Mouse (Mus musculus) testis, adult 2 months (tissue): Measurements from ENCODE around the gene Anapc7. TPM values are rescaled to one million over a fixed set of nuclear protein-coding genes. Genes with fewer than 3 reads are reported as not detected.

Experiments used
- H3K27ac ChIP-seq: fragments of 200-500 bp; 2 replicates; pipeline ENCODE4 v1.5.1; 2012; ENCODE audit warnings: low read depth, low read length; ENCODE audit not compliant: control insufficient read depth, insufficient read depth
- H3K27me3 ChIP-seq: fragments of 200-500 bp; 2 replicates; pipeline ENCODE4 v1.6.1; 2012; ENCODE audit warnings: mild to moderate bottlenecking, low read length, moderate library complexity; ENCODE audit not compliant: control insufficient read depth, insufficient read depth
- H3K36me3 ChIP-seq: fragments of 200-500 bp; 2 replicates; pipeline ENCODE4 v1.6.1; 2012; ENCODE audit warnings: mild to moderate bottlenecking, low read length; ENCODE audit not compliant: control insufficient read depth, insufficient read depth
- H3K4me1 ChIP-seq: fragments of 200-500 bp; 2 replicates; pipeline ENCODE4 v1.6.1; 2012; ENCODE audit warnings: low read length; ENCODE audit not compliant: control insufficient read depth, insufficient read depth
- H3K4me3 ChIP-seq: fragments of 200-500 bp; 2 replicates; pipeline ENCODE4 v1.5.1; 2012; ENCODE audit warnings: low read depth, mild to moderate bottlenecking, low read length, moderate library complexity, mixed read lengths; ENCODE audit not compliant: control insufficient read depth
- CTCF ChIP-seq: fragments of 200-500 bp; IDR thresholded peaks from 2 replicates; pipeline ENCODE4 v1.5.1; 2012; ENCODE audit warnings: low read depth, mild to moderate bottlenecking, inconsistent platforms, low read length, moderate library complexity; ENCODE audit not compliant: control insufficient read depth, insufficient read depth, insufficient replicate concordance
- POLR2A ChIP-seq: fragments of 200-500 bp; IDR thresholded peaks from 2 replicates; pipeline ENCODE4 v1.6.1; 2012; ENCODE audit warnings: low read depth, mild to moderate bottlenecking, inconsistent platforms, low read length, moderate library complexity; ENCODE audit not compliant: control insufficient read depth
- polyA plus RNA-seq: library from polyadenylated mRNA; depleted of rRNA; stranded (reverse); fragments of >200 nt; gene quantifications from 2 replicates; pipeline ENCODE4 v1.2.3, GENCODE M21; 2012; rRNA removed

Anapc7 gene
- polyA plus RNA-seq, result 16.1 and 16.2 TPM in 2 replicates

- Histone ChIP-seq H3K27ac (peak within 1 kb of the TSS; percentile 66), H3K4me3 (peak within 1 kb of the TSS; percentile 85), H3K27me3 (no peaks in the 10 kb centered on the region), H3K4me1 (peaks cover 12% of the 10 kb centered on the region), H3K36me3 (no peaks in the 10 kb centered on the region)
- TF ChIP-seq CTCF (no peak), POLR2A (no peak)
Observed at GRCm38 (mm10) chr5:122421271-122422068, at the start of gene Anapc7. Anapc7 (plus strand) TSS chr5:122421693.

DNA sequence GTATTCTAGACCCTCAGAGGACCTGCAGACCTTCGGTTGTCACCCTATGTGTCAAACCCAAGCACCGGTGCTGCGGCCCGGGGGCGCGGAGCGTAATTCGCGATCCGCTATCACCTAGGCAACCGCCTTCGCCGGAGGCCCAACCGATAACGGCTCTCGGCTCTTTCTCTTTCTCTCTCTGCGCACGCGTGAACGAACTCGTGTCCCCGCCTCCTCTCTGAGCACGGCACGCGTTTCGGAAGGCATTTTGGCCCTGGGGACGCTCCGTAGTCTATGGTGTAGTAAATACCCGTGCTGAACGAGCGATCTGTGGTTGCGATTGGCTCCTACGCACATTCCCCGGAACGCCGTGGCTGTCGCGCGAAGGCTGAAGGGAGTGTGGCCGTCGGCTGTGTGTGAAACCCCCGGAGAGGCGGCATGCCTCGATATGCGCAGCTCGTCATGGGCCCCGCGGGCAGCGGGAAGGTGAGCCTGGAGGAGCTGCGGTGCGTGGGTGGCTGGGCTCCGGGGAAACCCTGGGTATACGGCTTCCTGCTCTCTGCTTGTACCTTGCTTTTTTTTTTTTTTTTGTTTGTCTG lies 49.2 kb upstream of the Anapc7 start, which contains the start of gene Fam216a:
Gene Fam216a (minus strand): TSS at position 173 of the 578 bp plus-strand sequence.
- H3K27ac ChIP-seq, result peak within 1 kb of the TSS; percentile 99
- no peaks in the 10 kb centered on the region; the same call in 1 of the 2 replicates for H3K4me1 ChIP-seq
- TF ChIP-seq POLR2A, result peak; percentile 68; the same call in 1 of the 2 replicates
- no peak for TF ChIP-seq CTCF
- H3K27me3 ChIP-seq, result no peaks in the 10 kb centered on the region
- H3K36me3 ChIP-seq, result peaks cover 2% of the 10 kb centered on the region
- H3K4me3 ChIP-seq, result peak within 1 kb of the TSS; percentile 89

- TF ChIP-seq CTCF, result no peak
- TF ChIP-seq POLR2A, result no peak
- peaks cover 2% of the 10 kb centered on the region for H3K36me3 ChIP-seq
- no peaks in the 10 kb centered on the region; the same call in 1 of the 2 replicates for H3K4me1 ChIP-seq
Observed at GRCm38 (mm10) chr5:122372878-122373277, 48.6 kb upstream of the Anapc7 start.

DNA sequence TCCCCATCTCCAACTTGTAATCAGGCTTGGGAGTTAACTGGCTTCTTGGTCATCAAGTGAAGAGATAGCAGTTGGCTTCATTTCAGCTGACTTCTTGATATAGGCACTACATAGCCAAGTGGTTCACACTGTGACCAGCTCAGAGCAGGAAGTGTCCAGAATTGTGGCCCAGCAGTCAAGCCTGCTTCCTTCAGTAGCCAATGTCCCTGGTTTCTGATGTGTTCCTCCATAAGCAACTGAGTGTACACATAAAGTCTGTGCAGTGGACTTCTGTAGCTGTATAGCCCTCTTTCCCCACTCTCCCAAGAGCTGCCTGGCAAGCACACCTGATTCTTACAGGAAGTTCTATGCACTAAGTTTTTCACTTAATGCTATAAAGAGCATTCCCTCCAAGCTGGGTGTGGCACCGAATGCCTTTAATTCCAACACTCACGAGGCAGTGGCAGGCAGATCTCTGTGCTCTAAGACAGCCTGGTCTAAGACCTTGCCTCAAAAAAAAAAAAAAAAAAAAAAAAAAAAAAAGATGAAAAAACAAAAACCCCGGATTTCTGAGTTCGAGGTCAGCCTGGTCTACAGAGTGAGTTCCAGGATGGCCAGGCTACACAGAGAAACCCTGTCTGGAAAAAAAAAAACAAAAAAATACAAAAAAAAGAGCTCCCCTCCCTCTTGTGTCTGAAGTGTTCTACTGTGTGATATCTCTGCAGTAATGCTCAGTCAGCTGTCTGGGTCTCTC lies 44.2 kb upstream of the Anapc7 start:
- Histone ChIP-seq H3K27ac (no peak overlapping the region), H3K4me3 (no peak overlapping the region), H3K27me3 (no peaks in the 10 kb centered on the region), H3K36me3 (no peaks in the 10 kb centered on the region; the same call in none of the 2 replicates), H3K4me1 (no peaks in the 10 kb centered on the region; the same call in 1 of the 2 replicates)
- TF ChIP-seq POLR2A, result no peak
- TF ChIP-seq CTCF, result no peak

More at GRCm38 (mm10) chr5:122372878-122373277, 48.6 kb upstream of the Anapc7 start:
- H3K27ac ChIP-seq, result peak overlapping the region; percentile 73
- no peaks in the 10 kb centered on the region for H3K27me3 ChIP-seq
- H3K4me3 ChIP-seq, result peak overlapping the region; percentile 89

GRCm38 (mm10) chr5:122378171-122378570 lies 43.3 kb upstream of the Anapc7 start:
- TF ChIP-seq CTCF, result no peak
- no peak for TF ChIP-seq POLR2A
- Histone ChIP-seq H3K27me3 (no peaks in the 10 kb centered on the region), H3K36me3 (peaks cover 1% of the 10 kb centered on the region), H3K27ac (no peak overlapping the region), H3K4me3 (no peak overlapping the region), H3K4me1 (no peaks in the 10 kb centered on the region; the same call in 1 of the 2 replicates)

- Histone ChIP-seq H3K27ac (no peak overlapping the region), H3K27me3 (no peaks in the 10 kb centered on the region), H3K4me1 (no peaks in the 10 kb centered on the region), H3K36me3 (peaks cover 1% of the 10 kb centered on the region; the same call in 1 of the 2 replicates), H3K4me3 (no peak overlapping the region)
- TF ChIP-seq POLR2A, result no peak
- peak; percentile 92; the same call in 1 of the 2 replicates for TF ChIP-seq CTCF
Observed at GRCm38 (mm10) chr5:122379374-122380155, 41.9 kb upstream of the Anapc7 start.
